Mouse (Mus musculus): ENCODE data around the gene Col1a1. TPM values are rescaled to one million over a fixed set of nuclear protein-coding genes. Genes with fewer than 3 reads are reported as not detected.
A peak's percentile ranks its signal among the peaks of the same experiment; 100 is the strongest.

The Col1a1 gene
- polyA plus RNA-seq, 1 experiment from 2014 or later, result 135 TPM

DNA sequence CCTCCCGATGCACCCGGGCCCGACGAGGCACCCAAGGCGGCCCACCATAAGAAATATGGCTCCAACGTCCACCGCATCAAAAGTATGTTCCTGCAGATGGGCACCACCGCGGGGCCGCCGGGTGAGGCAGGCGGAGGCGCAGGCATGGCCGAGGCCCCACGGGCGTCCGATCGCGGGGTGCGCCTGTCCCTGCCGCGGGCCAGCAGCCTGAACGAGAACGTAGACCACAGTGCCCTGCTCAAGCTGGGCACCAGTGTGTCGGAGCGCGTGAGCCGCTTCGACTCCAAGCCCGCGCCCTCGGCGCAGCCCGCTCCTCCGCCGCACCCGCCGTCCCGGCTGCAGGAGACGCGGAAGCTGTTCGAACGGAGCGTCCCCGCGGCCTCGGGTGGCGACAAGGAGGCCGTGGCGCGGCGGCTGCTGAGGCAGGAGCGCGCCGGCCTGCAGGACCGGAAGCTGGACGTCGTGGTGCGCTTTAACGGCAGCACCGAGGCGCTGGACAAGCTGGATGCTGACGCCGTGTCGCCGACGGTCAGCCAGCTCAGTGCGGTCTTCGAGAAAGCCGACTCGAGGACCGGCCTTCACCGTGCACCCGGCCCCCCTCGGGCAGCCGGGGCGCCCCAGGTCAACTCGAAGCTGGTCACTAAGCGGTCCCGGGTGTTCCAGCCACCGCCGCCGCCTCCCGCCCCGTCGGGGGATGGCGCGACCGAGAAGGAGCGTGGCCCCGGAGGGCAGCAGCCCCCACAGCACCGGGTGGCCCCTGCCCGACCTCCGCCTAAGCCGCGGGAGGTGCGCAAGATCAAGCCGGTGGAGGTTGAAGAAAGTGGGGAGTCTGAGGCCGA is 55.8 kb downstream of the Col1a1 start:
- H3K4me3 ChIP-seq, result peak overlapping the region; percentile 86
- peak overlapping the region; percentile 94 for H3K4me2 ChIP-seq
- H3K36me3 ChIP-seq, result peaks cover 35% of the 10 kb centered on the region
- H3K9me3 ChIP-seq (replicated peaks), result no peaks in the 10 kb centered on the region
- no peaks in the 10 kb centered on the region for H3K27me3 ChIP-seq (replicated peaks)
- under 1% methylated on average over 99 of the region's 99 CpGs for WGBS (ENCODE audit: insufficient replicate concordance)
- peak overlapping the region; percentile 95 for H3K9ac ChIP-seq
- peak overlapping the region; percentile 90 for H3K27ac ChIP-seq
- peaks cover 87% of the 10 kb centered on the region for H3K4me1 ChIP-seq
- peak; percentile 9; the same call in 1 of the 2 replicates for ATAC-seq

- Histone ChIP-seq H3K27me3 (replicated peaks) (no peaks in the 10 kb centered on the region), H3K36me3 (peaks cover 41% of the 10 kb centered on the region), H3K9me3 (replicated peaks) (no peaks in the 10 kb centered on the region), H3K27ac (peak overlapping the region; percentile 90), H3K4me2 (peak overlapping the region; percentile 94), H3K9ac (peak overlapping the region; percentile 95), H3K4me1 (peaks cover 87% of the 10 kb centered on the region), H3K4me3 (peak overlapping the region; percentile 86)
- ATAC-seq, result no peak
- under 1% methylated on average over 20 of the region's 20 CpGs for WGBS (ENCODE audit: insufficient replicate concordance)
Measured at GRCm38 (mm10) chr11:94992480-94992753, 56.4 kb downstream of the Col1a1 start.

- WGBS (ENCODE audit: insufficient replicate concordance), result 2% methylated on average over 22 of the region's 22 CpGs
- Histone ChIP-seq H3K27me3 (replicated peaks) (no peaks in the 10 kb centered on the region), H3K9ac (peak overlapping the region; percentile 95), H3K36me3 (peaks cover 47% of the 10 kb centered on the region), H3K27ac (peak overlapping the region; percentile 90), H3K9me3 (replicated peaks) (no peaks in the 10 kb centered on the region), H3K4me3 (peak overlapping the region; percentile 86), H3K4me1 (peaks cover 87% of the 10 kb centered on the region), H3K4me2 (peak overlapping the region; percentile 94)
- no peak for ATAC-seq
Measured at GRCm38 (mm10) chr11:94992754-94993606, 57.0 kb downstream of the Col1a1 start.

DNA sequence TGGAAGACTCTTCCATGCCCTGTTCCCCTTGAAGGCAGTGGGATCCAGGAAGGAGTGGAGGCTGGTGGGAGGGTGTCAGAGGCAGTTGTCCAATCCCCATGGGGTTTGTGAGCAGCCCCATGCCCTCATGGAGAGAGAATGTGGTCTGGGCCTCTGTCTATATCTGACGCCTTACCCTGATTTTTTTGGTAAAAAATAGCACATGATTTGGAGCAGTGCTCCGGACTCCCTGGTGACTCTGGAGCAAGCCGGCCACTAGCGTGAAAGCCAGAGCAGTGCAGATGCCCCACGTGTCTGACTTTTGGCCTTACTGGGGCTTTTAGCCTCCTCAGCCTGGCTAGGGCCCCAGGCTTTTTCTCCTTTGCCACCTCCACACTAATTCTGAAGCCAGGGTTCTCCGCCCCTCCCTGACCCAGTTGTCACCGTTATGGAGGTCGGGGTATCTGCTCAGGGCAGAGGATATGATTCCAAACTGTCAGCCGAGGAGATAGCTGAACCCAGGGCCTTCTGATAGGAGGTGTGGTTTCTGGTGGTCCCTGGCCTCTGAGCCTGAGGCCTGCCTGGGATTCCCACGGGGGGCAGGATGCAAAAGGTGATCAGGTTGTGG is 58.3 kb downstream of the Col1a1 start:
- Histone ChIP-seq H3K9me3 (replicated peaks) (no peaks in the 10 kb centered on the region), H3K27ac (peak overlapping the region; percentile 90), H3K36me3 (peaks cover 60% of the 10 kb centered on the region), H3K4me3 (peak overlapping the region; percentile 86), H3K4me2 (peak overlapping the region; percentile 94), H3K9ac (peak overlapping the region; percentile 95), H3K27me3 (replicated peaks) (no peaks in the 10 kb centered on the region), H3K4me1 (peaks cover 87% of the 10 kb centered on the region)
- no peak for ATAC-seq
- WGBS (ENCODE audit: insufficient replicate concordance), result 24% methylated on average over 10 of the region's 10 CpGs

- Histone ChIP-seq H3K27ac (peak overlapping the region; percentile 90), H3K4me2 (peak overlapping the region; percentile 94), H3K4me1 (peaks cover 87% of the 10 kb centered on the region), H3K9ac (peak overlapping the region; percentile 95), H3K4me3 (peak overlapping the region; percentile 86), H3K27me3 (replicated peaks) (no peaks in the 10 kb centered on the region), H3K36me3 (peaks cover 68% of the 10 kb centered on the region), H3K9me3 (replicated peaks) (no peaks in the 10 kb centered on the region)
- no peak for ATAC-seq
- 56% methylated on average over 11 of the region's 11 CpGs for WGBS (ENCODE audit: insufficient replicate concordance)
Measured at GRCm38 (mm10) chr11:94994947-94995772, 59.1 kb downstream of the Col1a1 start.

DNA sequence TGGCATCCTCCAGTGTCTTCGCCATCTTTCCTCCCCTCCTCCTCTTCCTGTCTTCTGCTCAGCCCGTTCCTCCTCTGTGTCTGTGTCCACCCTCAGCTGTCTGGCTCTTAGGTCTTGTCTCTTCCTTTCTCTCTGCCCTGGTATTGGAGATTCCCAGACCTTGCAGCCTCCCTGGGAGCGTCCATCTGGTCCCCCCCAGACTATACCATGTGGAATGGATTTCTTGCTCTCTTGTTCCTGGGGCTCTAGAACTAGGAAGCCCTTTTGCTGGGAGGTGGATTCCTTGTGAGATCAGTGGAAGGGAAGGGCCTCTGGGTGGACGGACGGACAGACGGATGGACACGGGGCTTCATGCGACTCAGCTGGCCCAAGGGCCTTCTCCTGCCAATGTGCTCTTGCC is 60.1 kb downstream of the Col1a1 start:
- peak overlapping the region; percentile 94 for H3K4me2 ChIP-seq
- peaks cover 91% of the 10 kb centered on the region for H3K4me1 ChIP-seq
- H3K27me3 ChIP-seq (replicated peaks), result no peaks in the 10 kb centered on the region
- peak overlapping the region; percentile 86; the same call in 1 of the 2 replicates for H3K4me3 ChIP-seq
- peak overlapping the region; percentile 90 for H3K27ac ChIP-seq
- WGBS (ENCODE audit: insufficient replicate concordance), result 77% methylated on average over 8 of the region's 8 CpGs
- H3K9me3 ChIP-seq (replicated peaks), result no peaks in the 10 kb centered on the region
- H3K36me3 ChIP-seq, result peaks cover 77% of the 10 kb centered on the region
- H3K9ac ChIP-seq, result peak overlapping the region; percentile 95
- no peak for ATAC-seq

DNA sequence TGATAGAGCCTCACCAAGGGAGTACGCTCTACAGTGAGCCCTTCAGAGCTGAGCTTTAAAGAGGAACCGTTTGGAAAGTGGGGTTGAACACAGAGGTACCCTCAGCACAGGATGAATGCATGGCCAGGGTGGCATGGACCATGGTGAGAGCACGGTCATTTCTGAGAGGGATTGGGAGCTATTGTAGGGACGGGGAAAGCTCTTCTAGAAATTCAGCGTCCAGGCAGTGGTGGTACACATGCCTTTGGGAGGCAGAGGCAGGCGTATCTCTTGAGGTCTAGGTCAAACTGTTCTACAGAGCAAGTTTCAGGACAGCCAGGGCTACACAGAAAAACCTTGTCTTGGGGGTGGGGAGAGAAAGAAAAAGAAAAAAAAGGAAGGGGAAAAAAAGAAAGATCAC is 61.0 kb downstream of the Col1a1 start:
- H3K27ac ChIP-seq, result peak overlapping the region; percentile 90
- H3K4me2 ChIP-seq, result peak overlapping the region; percentile 94
- H3K4me1 ChIP-seq, result peaks cover 99% of the 10 kb centered on the region
- no peaks in the 10 kb centered on the region for H3K9me3 ChIP-seq (replicated peaks)
- H3K27me3 ChIP-seq (replicated peaks), result no peaks in the 10 kb centered on the region
- peaks cover 85% of the 10 kb centered on the region for H3K36me3 ChIP-seq
- 63% methylated on average over 6 of the region's 6 CpGs for WGBS (ENCODE audit: insufficient replicate concordance)
- H3K9ac ChIP-seq, result peak overlapping the region; percentile 95
- H3K4me3 ChIP-seq, result peak overlapping the region; percentile 54
- no peak for ATAC-seq

GRCm38 (mm10) chr11:94997596-94997995 is 61.6 kb downstream of the Col1a1 start:
- ATAC-seq, result peak; percentile 93
- H3K27ac ChIP-seq, result peak overlapping the region; percentile 90
- peak overlapping the region; percentile 94 for H3K4me2 ChIP-seq
- no peaks in the 10 kb centered on the region for H3K9me3 ChIP-seq (replicated peaks)
- H3K4me1 ChIP-seq, result peaks cover 99% of the 10 kb centered on the region
- H3K4me3 ChIP-seq, result peak overlapping the region; percentile 54
- peak overlapping the region; percentile 95 for H3K9ac ChIP-seq
- H3K36me3 ChIP-seq, result peaks cover 91% of the 10 kb centered on the region
- H3K27me3 ChIP-seq (replicated peaks), result no peaks in the 10 kb centered on the region
- 16% methylated on average over 5 of the region's 5 CpGs for WGBS (ENCODE audit: insufficient replicate concordance)

GRCm38 (mm10) chr11:94998041-94998531 is 62.1 kb downstream of the Col1a1 start:
- WGBS (ENCODE audit: insufficient replicate concordance), result 49% methylated on average over 16 of the region's 16 CpGs
- peaks cover 99% of the 10 kb centered on the region for H3K4me1 ChIP-seq
- peak; percentile 36 for ATAC-seq
- H3K9ac ChIP-seq, result peak overlapping the region; percentile 95
- peak overlapping the region; percentile 90 for H3K27ac ChIP-seq
- H3K9me3 ChIP-seq (replicated peaks), result no peaks in the 10 kb centered on the region
- no peaks in the 10 kb centered on the region for H3K27me3 ChIP-seq (replicated peaks)
- peaks cover 96% of the 10 kb centered on the region for H3K36me3 ChIP-seq
- H3K4me2 ChIP-seq, result peak overlapping the region; percentile 94
- peak overlapping the region; percentile 54 for H3K4me3 ChIP-seq

DNA sequence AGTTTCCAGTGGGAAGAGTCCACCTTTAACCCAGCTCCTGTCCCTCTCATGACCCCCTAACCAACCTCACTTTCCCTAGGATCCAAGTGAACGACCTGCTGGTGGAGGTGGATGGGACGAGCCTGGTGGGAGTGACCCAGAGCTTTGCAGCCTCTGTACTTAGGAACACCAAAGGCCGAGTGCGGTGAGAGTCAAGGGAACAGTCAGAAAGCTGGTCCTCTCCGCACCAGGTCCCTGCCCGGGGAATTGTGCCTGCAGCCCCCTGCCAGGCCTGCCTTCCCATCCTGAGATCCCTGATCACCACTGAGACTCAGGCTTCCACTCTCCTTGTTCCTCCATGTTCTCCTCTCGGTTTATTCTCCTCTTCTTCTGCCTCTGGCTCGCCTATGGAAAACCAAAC is 64.1 kb downstream of the Col1a1 start:
- no peak for ATAC-seq
- Histone ChIP-seq H3K9ac (peak overlapping the region; percentile 95), H3K27me3 (replicated peaks) (no peaks in the 10 kb centered on the region), H3K9me3 (replicated peaks) (no peaks in the 10 kb centered on the region), H3K4me3 (peak overlapping the region; percentile 54; the same call in 1 of the 2 replicates), H3K36me3 (peaks cover 98% of the 10 kb centered on the region), H3K4me1 (peaks cover 99% of the 10 kb centered on the region), H3K4me2 (peak overlapping the region; percentile 94), H3K27ac (peak overlapping the region; percentile 90)
- 47% methylated on average over 8 of the region's 8 CpGs for WGBS (ENCODE audit: insufficient replicate concordance)

DNA sequence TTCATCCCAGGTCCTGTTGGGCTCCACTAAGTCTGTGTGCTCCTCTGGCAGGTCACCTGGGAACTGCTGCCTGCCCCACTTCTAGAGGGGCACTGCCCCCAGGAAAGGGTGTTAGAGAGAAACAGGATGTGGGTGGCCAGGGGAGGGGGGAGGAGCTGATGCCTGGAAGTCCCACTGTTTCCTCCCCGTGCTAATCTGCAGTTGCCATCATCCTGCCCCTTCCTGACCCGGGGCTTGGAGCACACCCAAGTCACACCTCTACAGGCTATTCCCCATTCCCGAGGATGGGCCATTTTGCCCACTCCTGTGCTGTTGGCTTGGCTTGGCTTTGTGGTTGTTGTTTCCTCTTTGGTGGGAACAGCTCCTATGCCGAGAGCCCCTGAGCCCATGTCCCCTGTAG is 64.5 kb downstream of the Col1a1 start:
- Histone ChIP-seq H3K27me3 (replicated peaks) (no peaks in the 10 kb centered on the region), H3K27ac (peak overlapping the region; percentile 90), H3K4me3 (peak overlapping the region; percentile 54; the same call in 1 of the 2 replicates), H3K36me3 (peaks cover 98% of the 10 kb centered on the region), H3K4me2 (peak overlapping the region; percentile 94), H3K9me3 (replicated peaks) (no peaks in the 10 kb centered on the region), H3K4me1 (peaks cover 99% of the 10 kb centered on the region), H3K9ac (peak overlapping the region; percentile 95)
- no peak for ATAC-seq
- 9% methylated on average over 4 of the region's 4 CpGs for WGBS (ENCODE audit: insufficient replicate concordance)
